Mouse (Mus musculus) Muller cell, postnatal 12 days (primary cell): Measurements from ENCODE around the gene Cept1.

ENCODE experiments used
- DNase-seq: peaks from one replicate; pipeline ENCODE4 v3.0.0-alpha.2; 2015; ENCODE audit errors: inconsistent ontology term

The Cept1 gene

GRCm38 (mm10) chr3:106495346-106496044, 52.1 kb downstream of the Cept1 start:
- no peak for DNase-seq

GRCm38 (mm10) chr3:106494417-106494950, 53.1 kb downstream of the Cept1 start:
- DNase-seq: no peak

- DNase-seq: no peak
Observed at GRCm38 (mm10) chr3:106493882-106494281, 53.7 kb downstream of the Cept1 start.

- DNase-seq: no peak
Observed at GRCm38 (mm10) chr3:106493202-106493601, 54.4 kb downstream of the Cept1 start.

GRCm38 (mm10) chr3:106492723-106493122, 54.9 kb downstream of the Cept1 start:
- no peak for DNase-seq

- no peak for DNase-seq
Observed at GRCm38 (mm10) chr3:106490239-106490638, 57.4 kb downstream of the Cept1 start.

- no peak for DNase-seq
Observed at GRCm38 (mm10) chr3:106487551-106487950, 60.1 kb downstream of the Cept1 start.

- DNase-seq: no peak
Observed at GRCm38 (mm10) chr3:106485810-106486209, 61.8 kb downstream of the Cept1 start.

- no peak for DNase-seq
Observed at GRCm38 (mm10) chr3:106484861-106485260, 62.7 kb downstream of the Cept1 start.

GRCm38 (mm10) chr3:106483796-106484405, 63.7 kb downstream of the Cept1 start:
- DNase-seq: no peak

- DNase-seq: peak; percentile 3
Observed at GRCm38 (mm10) chr3:106483297-106483696, 64.3 kb downstream of the Cept1 start.

GRCm38 (mm10) chr3:106482281-106483081, 65.1 kb downstream of the Cept1 start, which contains the start of gene Dennd2d:
Gene Dennd2d, plus strand, starts transcription at chr3:106482405.
- peak; percentile 60 for DNase-seq

- no peak for DNase-seq
Observed at GRCm38 (mm10) chr3:106476863-106477262, 70.7 kb downstream of the Cept1 start.

GRCm38 (mm10) chr3:106474210-106474609, 73.4 kb downstream of the Cept1 start:
- DNase-seq: no peak

GRCm38 (mm10) chr3:106464750-106465149, 82.9 kb downstream of the Cept1 start:
- DNase-seq: no peak

GRCm38 (mm10) chr3:106462493-106462892, 85.1 kb downstream of the Cept1 start:
- no peak for DNase-seq

- no peak for DNase-seq
Observed at GRCm38 (mm10) chr3:106462059-106462470, 85.5 kb downstream of the Cept1 start.

- DNase-seq: no peak
Observed at GRCm38 (mm10) chr3:106457298-106457869, 90.2 kb downstream of the Cept1 start.

- DNase-seq: no peak
Observed at GRCm38 (mm10) chr3:106452616-106453015, 95.0 kb downstream of the Cept1 start.
